Mouse (Mus musculus) limb, embryonic 13.5 days (tissue): ENCODE results near the gene Spata31d1a. TPM values are rescaled to one million over a fixed set of nuclear protein-coding genes. Genes with fewer than 3 reads are reported as not detected.
"Not testable (repeated sequence)": the region's sequence is repeated elsewhere in the genome, so short reads cannot be mapped to it uniquely, and the experiment has no call there.

ENCODE experiments used
- ATAC-seq: fragments of 200-750 bp; cut with Nextera tagmentation; 2 replicates; pipeline ENCODE4 v1.8.0; 2017; ENCODE audit warnings: low read depth, moderate number of reproducible peaks, moderate TSS enrichment; ENCODE audit not compliant: low FRiP score
- H3K27ac ChIP-seq: fragments of 300-500 bp; sonication (generic); 2 replicates; pipeline ENCODE4 v1.5.1; 2015; ENCODE audit warnings: inconsistent platforms, mild to moderate bottlenecking, moderate library complexity
- H3K27me3 ChIP-seq: fragments of 300-500 bp; sonication (generic); 2 replicates; pipeline ENCODE4 v1.6.1; 2015; ENCODE audit warnings: mild to moderate bottlenecking, inconsistent platforms
- H3K36me3 ChIP-seq: fragments of 300-500 bp; sonication (generic); 2 replicates; pipeline ENCODE4 v1.6.1; 2015; ENCODE audit warnings: inconsistent platforms, mild to moderate bottlenecking, moderate library complexity
- H3K4me1 ChIP-seq: fragments of 300-500 bp; sonication (generic); 2 replicates; pipeline ENCODE4 v1.6.1; 2015; ENCODE audit warnings: inconsistent platforms
- H3K4me2 ChIP-seq: fragments of 300-500 bp; sonication (generic); replicated peaks from 2 replicates; pipeline ENCODE4 v1.6.1; 2015; ENCODE audit warnings: inconsistent platforms, mild to moderate bottlenecking, moderate library complexity
- H3K4me3 ChIP-seq: fragments of 300-500 bp; sonication (generic); 2 replicates; pipeline ENCODE4 v1.5.1; 2015; ENCODE audit warnings: moderate library complexity, mild to moderate bottlenecking, inconsistent platforms
- H3K9ac ChIP-seq: fragments of 300-500 bp; sonication (generic); 2 replicates; pipeline ENCODE4 v1.6.1; 2015; ENCODE audit warnings: mild to moderate bottlenecking, inconsistent platforms
- H3K9me3 ChIP-seq: fragments of 300-500 bp; sonication (generic); 2 replicates; pipeline ENCODE4 v1.6.1; 2016; ENCODE audit warnings: inconsistent platforms
- WGBS: fragments of 180-500 bp; shearing (Covaris S2); methylation state at CpG from one replicate; pipeline ENCODE4 v1.1.7; 2015; 5-methylcytosine and 5-hydroxymethylcytosine counted together
- polyA plus RNA-seq: library from polyadenylated mRNA; unstranded; fragments of >200 nt; fragmentation: Nextera tagmentation; extraction: Ambion mirVana; gene quantifications from 2 replicates; pipeline ENCODE4 v1.2.1, GENCODE M21; 2015

The Spata31d1a gene
- not detected in 2 replicates for polyA plus RNA-seq

GRCm38 (mm10) chr13:59710230-59710629 is at the start of gene Spata31d1a:
Spata31d1a (minus strand) TSS chr13:59710330.
- ATAC-seq, result no peak

GRCm38 (mm10) chr13:59756906-59757305 is 46.8 kb upstream of the Spata31d1a start:
- Histone ChIP-seq H3K9me3 (no peaks in the 10 kb centered on the region), H3K27ac (no peak overlapping the region), H3K4me3 (no peak overlapping the region), H3K36me3 (peaks cover 74% of the 10 kb centered on the region), H3K9ac (no peak overlapping the region), H3K4me1 (no peaks in the 10 kb centered on the region), H3K27me3 (no peaks in the 10 kb centered on the region), H3K4me2 (no peak overlapping the region)
- no peak for ATAC-seq
- WGBS, result 95% methylated on average over 7 of the region's 7 CpGs

More at GRCm38 (mm10) chr13:59710230-59710629, at the start of gene Spata31d1a:
- Histone ChIP-seq H3K4me2 (no peak within 1 kb of the TSS), H3K9ac (no peak within 1 kb of the TSS), H3K27ac (no peak within 1 kb of the TSS), H3K9me3 (no peaks in the 10 kb centered on the region), H3K27me3 (no peaks in the 10 kb centered on the region), H3K36me3 (no peaks in the 10 kb centered on the region), H3K4me3 (no peak within 1 kb of the TSS), H3K4me1 (no peaks in the 10 kb centered on the region)
- WGBS, result 87% methylated on average over 15 of the region's 15 CpGs

GRCm38 (mm10) chr13:59750310-59750709 is 40.2 kb upstream of the Spata31d1a start:
- Histone ChIP-seq H3K27ac (no peak overlapping the region), H3K9ac (no peak overlapping the region), H3K4me2 (no peak overlapping the region; the same call in 1 of the 2 replicates), H3K9me3 (no peaks in the 10 kb centered on the region), H3K27me3 (peaks cover 8% of the 10 kb centered on the region; the same call in 1 of the 2 replicates), H3K4me1 (peaks cover 12% of the 10 kb centered on the region; the same call in 1 of the 2 replicates), H3K4me3 (no peak overlapping the region), H3K36me3 (peaks cover 19% of the 10 kb centered on the region)
- no peak for ATAC-seq
- WGBS, result 29% methylated on average over 12 of the region's 12 CpGs

- H3K4me1 ChIP-seq, result peaks cover 12% of the 10 kb centered on the region; the same call in 1 of the 2 replicates
- H3K9me3 ChIP-seq, result no peaks in the 10 kb centered on the region
- H3K36me3 ChIP-seq, result no peaks in the 10 kb centered on the region
- H3K27ac ChIP-seq, result no peak within 1 kb of the TSS
- H3K4me3 ChIP-seq, result no peak within 1 kb of the TSS
- H3K4me2 ChIP-seq, result no peak within 1 kb of the TSS
- no peak for ATAC-seq
- no peak within 1 kb of the TSS for H3K9ac ChIP-seq
- 83% methylated on average over 9 of the region's 9 CpGs for WGBS
- H3K27me3 ChIP-seq, result peaks cover 8% of the 10 kb centered on the region; the same call in 1 of the 2 replicates
Observed at GRCm38 (mm10) chr13:59746711-59747110, 36.6 kb upstream of the Spata31d1a start, which contains the start of gene 1700014D04Rik. 1700014D04Rik (minus strand) TSS chr13:59746752.

GRCm38 (mm10) chr13:59746164-59746563 is 36.0 kb upstream of the Spata31d1a start:
- Histone ChIP-seq H3K9me3 (no peaks in the 10 kb centered on the region), H3K4me3 (no peak overlapping the region), H3K36me3 (no peaks in the 10 kb centered on the region), H3K27ac (no peak overlapping the region), H3K4me1 (peaks cover 12% of the 10 kb centered on the region; the same call in 1 of the 2 replicates), H3K9ac (no peak overlapping the region), H3K27me3 (peaks cover 8% of the 10 kb centered on the region; the same call in 1 of the 2 replicates), H3K4me2 (no peak overlapping the region)
- WGBS, result 76% methylated on average over 6 of the region's 6 CpGs
- no peak for ATAC-seq

GRCm38 (mm10) chr13:59745462-59745861 is 35.3 kb upstream of the Spata31d1a start:
- no peak for ATAC-seq
- H3K4me2 ChIP-seq, result no peak overlapping the region
- no peaks in the 10 kb centered on the region for H3K36me3 ChIP-seq
- WGBS, result 82% methylated on average over 6 of the region's 6 CpGs
- no peak overlapping the region for H3K9ac ChIP-seq
- H3K27me3 ChIP-seq, result peaks cover 3% of the 10 kb centered on the region; the same call in 1 of the 2 replicates
- H3K4me3 ChIP-seq, result no peak overlapping the region
- 0 out of 2 replicates have a peak, but pooled peaks cover 7% of the 10 kb centered on the region for H3K4me1 ChIP-seq
- H3K9me3 ChIP-seq, result no peaks in the 10 kb centered on the region
- H3K27ac ChIP-seq, result no peak overlapping the region

GRCm38 (mm10) chr13:59741697-59742096 is 31.6 kb upstream of the Spata31d1a start:
- WGBS, result 80% methylated on average over 10 of the region's 10 CpGs
- Histone ChIP-seq H3K27me3 (no peaks in the 10 kb centered on the region), H3K27ac (no peak overlapping the region), H3K9ac (no peak overlapping the region), H3K9me3 (no peaks in the 10 kb centered on the region), H3K4me1 (no peaks in the 10 kb centered on the region), H3K4me2 (no peak overlapping the region), H3K4me3 (no peak overlapping the region), H3K36me3 (no peaks in the 10 kb centered on the region)
- no peak for ATAC-seq

- no peak overlapping the region for H3K4me3 ChIP-seq
- WGBS, result 93% methylated on average over 11 of the region's 11 CpGs
- H3K27me3 ChIP-seq, result no peaks in the 10 kb centered on the region
- ATAC-seq, result no peak
- no peaks in the 10 kb centered on the region for H3K36me3 ChIP-seq
- no peaks in the 10 kb centered on the region for H3K9me3 ChIP-seq
- no peak overlapping the region for H3K4me2 ChIP-seq
- H3K9ac ChIP-seq, result no peak overlapping the region
- H3K27ac ChIP-seq, result no peak overlapping the region
- H3K4me1 ChIP-seq, result no peaks in the 10 kb centered on the region
Observed at GRCm38 (mm10) chr13:59741096-59741495, 31.0 kb upstream of the Spata31d1a start.

GRCm38 (mm10) chr13:59739397-59739796 is 29.3 kb upstream of the Spata31d1a start:
- no peak overlapping the region for H3K4me3 ChIP-seq
- no peaks in the 10 kb centered on the region for H3K4me1 ChIP-seq
- ATAC-seq, result no peak
- no peak overlapping the region for H3K9ac ChIP-seq
- no peak overlapping the region for H3K4me2 ChIP-seq
- no peaks in the 10 kb centered on the region for H3K9me3 ChIP-seq
- no peaks in the 10 kb centered on the region for H3K36me3 ChIP-seq
- H3K27me3 ChIP-seq, result no peaks in the 10 kb centered on the region
- no peak overlapping the region for H3K27ac ChIP-seq
- 90% methylated on average over 4 of the region's 4 CpGs for WGBS

GRCm38 (mm10) chr13:59738455-59738854 is 28.3 kb upstream of the Spata31d1a start:
- ATAC-seq, result no peak
- Histone ChIP-seq H3K27ac (no peak overlapping the region), H3K27me3 (no peaks in the 10 kb centered on the region), H3K4me2 (no peak overlapping the region), H3K9ac (no peak overlapping the region), H3K4me3 (no peak overlapping the region), H3K36me3 (no peaks in the 10 kb centered on the region), H3K9me3 (no peaks in the 10 kb centered on the region), H3K4me1 (no peaks in the 10 kb centered on the region)
- WGBS, result 86% methylated on average over 2 of the region's 2 CpGs

GRCm38 (mm10) chr13:59735190-59735589 is 25.1 kb upstream of the Spata31d1a start:
- ATAC-seq, result 0 out of 2 replicates have a peak, but pooled peaks have one; percentile 48
- H3K27me3 ChIP-seq, result no peaks in the 10 kb centered on the region
- no peak overlapping the region for H3K4me3 ChIP-seq
- H3K9me3 ChIP-seq, result no peaks in the 10 kb centered on the region
- no peak overlapping the region for H3K4me2 ChIP-seq
- no peaks in the 10 kb centered on the region for H3K4me1 ChIP-seq
- H3K36me3 ChIP-seq, result no peaks in the 10 kb centered on the region
- 27% methylated on average over 3 of the region's 3 CpGs for WGBS
- no peak overlapping the region for H3K27ac ChIP-seq
- no peak overlapping the region for H3K9ac ChIP-seq

- WGBS, result 42% methylated on average over 6 of the region's 6 CpGs
- not testable (repeated sequence) for H3K27me3 ChIP-seq, H3K4me3 ChIP-seq, H3K27ac ChIP-seq, H3K4me2 ChIP-seq, H3K9ac ChIP-seq, H3K36me3 ChIP-seq, ATAC-seq, H3K9me3 ChIP-seq, H3K4me1 ChIP-seq
Observed at GRCm38 (mm10) chr13:59734347-59734746, 24.2 kb upstream of the Spata31d1a start.

GRCm38 (mm10) chr13:59733936-59734335 is 23.8 kb upstream of the Spata31d1a start:
- no peak for ATAC-seq
- Histone ChIP-seq H3K9ac (no peak overlapping the region), H3K36me3 (no peaks in the 10 kb centered on the region), H3K9me3 (no peaks in the 10 kb centered on the region), H3K27ac (no peak overlapping the region), H3K4me1 (no peaks in the 10 kb centered on the region), H3K4me3 (no peak overlapping the region), H3K27me3 (0 out of 2 replicates have a peak, but pooled peaks cover 3% of the 10 kb centered on the region), H3K4me2 (no peak overlapping the region)
- 92% methylated on average over 4 of the region's 4 CpGs for WGBS
